In genomic region chr17:35168541-35169207, GRCm38 (mm10) we compare ENCODE assay signal across 9 mouse cellular contexts. TPM values are rescaled to one million over a fixed set of nuclear protein-coding genes. Genes with fewer than 3 reads are reported as not detected.
DNase-seq lines count a peak whose midpoint lies in the region; ATAC-seq lines count a peak whose summit lies in the region.
"Had no signal": no experiment of that assay in that cellular context is flagged by ENCODE, and none has a peak within 500 bp of the region (broad histone marks: within the 10 kb centered on the region; RNA-seq: fewer than 3 reads in every experiment).

No protein-coding gene starts in this region.

- H3K9ac ChIP-seq in hindbrain, embryonic 16.5 days (ENCODE audit: low read depth, low read length): no peak overlapping the region

- 0 out of 2 replicates have a peak overlapping the region, but pooled peaks have one; percentile 18 for H3K27ac ChIP-seq in hindbrain, embryonic 10.5 days
- H3K27ac ChIP-seq in hindbrain, embryonic 16.5 days (ENCODE audit: low read depth, low read length): no peak overlapping the region

- peaks cover 9% of the 10 kb centered on the region for H3K4me1 ChIP-seq in hindbrain, embryonic 10.5 days (replicated peaks)
- H3K4me1 ChIP-seq in hindbrain, embryonic 16.5 days (ENCODE audit: control insufficient read depth, insufficient read depth, low read depth, low read length): peaks cover 8% of the 10 kb centered on the region

- no peak overlapping the region for H3K4me2 ChIP-seq in hindbrain, embryonic 16.5 days (ENCODE audit: low read length)

- H3K4me3 ChIP-seq in hindbrain, embryonic 10.5 days: no peak overlapping the region
- no peak overlapping the region for H3K4me3 ChIP-seq in hindbrain, embryonic 16.5 days (ENCODE audit: low read length)

- 32% methylated on average over 4 of the region's 4 CpGs for WGBS in hindbrain, embryonic 10.5 days
- WGBS in hindbrain, embryonic 16.5 days: 15% methylated on average over 4 of the region's 4 CpGs

- no peak for ATAC-seq in hindbrain, embryonic 16.5 days
- no peak for ATAC-seq in erythroblast, adult 5-6 weeks (replicated peaks; ENCODE audit: low FRiP score, poor library complexity, severe bottlenecking)

- no peaks in the 10 kb centered on the region for H3K36me3 ChIP-seq in hindbrain, embryonic 10.5 days
- no peaks in the 10 kb centered on the region for H3K36me3 ChIP-seq in hindbrain, embryonic 16.5 days (ENCODE audit: control insufficient read depth, insufficient read depth, low read length)

- no peak for DNase-seq in hindbrain, embryonic 10.5 days (ENCODE audit: low spot score)
- DNase-seq in CD4-positive helper T cell, adult 2 months (ENCODE audit: low read depth, low spot score): peak; percentile 87
- DNase-seq in c-Kit-negative CD71-positive TER-119-positive erythroid progenitor cells, embryonic 14.5 days (ENCODE audit: low read depth, low spot score): peak; percentile 48
- DNase-seq in lung, postnatal 36 days: peak; percentile 72
- no peak for DNase-seq in adrenal gland, postnatal 4 days (ENCODE audit: low spot score in 2 of 2)
- no peak for DNase-seq in layer of hippocampus, adult 9-11 months
- DNase-seq: adrenal gland, postnatal 36 days had no signal

- H3K27me3 ChIP-seq in hindbrain, embryonic 10.5 days (ENCODE audit: insufficient read depth, poor library complexity, severe bottlenecking): no peaks in the 10 kb centered on the region; the same call in 1 of the 2 replicates
- H3K27me3 ChIP-seq in hindbrain, embryonic 16.5 days (replicated peaks; ENCODE audit: control insufficient read depth, insufficient read depth, low read length): no peaks in the 10 kb centered on the region

- H3K9me3 ChIP-seq in hindbrain, embryonic 10.5 days: no peaks in the 10 kb centered on the region
- H3K9me3 ChIP-seq in hindbrain, embryonic 16.5 days (ENCODE audit: control insufficient read depth, low read length): no peaks in the 10 kb centered on the region

RNA-seq across cellular contexts. Expression of gene Prrc2a, which starts 4.0 kb away (rescaled TPM):
- 193 and 221 TPM in 2 replicates for polyA plus RNA-seq in hindbrain, embryonic 10.5 days (2016; fragmentation: Nextera tagmentation; extraction: Ambion mirVana)
- 138 and 153 TPM in 2 replicates for polyA plus RNA-seq in hindbrain, embryonic 16.5 days (2015; fragmentation: Nextera tagmentation; extraction: Ambion mirVana)
- total RNA-seq in adrenal gland, postnatal 4 days (2021): 100 to 1,000 TPM; 264 to 295 TPM
- 70.2 and 111 TPM in 2 replicates for total RNA-seq in erythroblast, adult 5-6 weeks (2015; ENCODE audit: low replicate concordance)
- 15.1 and 22.6 TPM in 2 replicates for total RNA-seq in erythroblast, adult 5-6 weeks (2017; ENCODE audit: low replicate concordance)

RNA-seq across cellular contexts. Expression of gene Aif1, which starts 7.2 kb away (rescaled TPM):
- 4.2 and 6.5 TPM in 2 replicates for polyA plus RNA-seq in hindbrain, embryonic 10.5 days (2016; fragmentation: Nextera tagmentation; extraction: Ambion mirVana)
- polyA plus RNA-seq in hindbrain, embryonic 16.5 days (2015; fragmentation: Nextera tagmentation; extraction: Ambion mirVana): 5.6 and 10.1 TPM in 2 replicates
- total RNA-seq in adrenal gland, postnatal 4 days (2021): 10 to 100 TPM in 1 of 2 experiments, 1 to 10 TPM in 1; 9.8 to 10.6 TPM
- total RNA-seq in erythroblast, adult 5-6 weeks (2015; ENCODE audit: low replicate concordance): 14.4 and 19.8 TPM in 2 replicates
- 8.7 and 15.8 TPM in 2 replicates for total RNA-seq in erythroblast, adult 5-6 weeks (2017; ENCODE audit: low replicate concordance)

RNA-seq across cellular contexts. Expression of gene Lst1, which starts 19.6 kb away (rescaled TPM):
- polyA plus RNA-seq in hindbrain, embryonic 10.5 days (2016; fragmentation: Nextera tagmentation; extraction: Ambion mirVana): 4.8 and 11.9 TPM in 2 replicates
- polyA plus RNA-seq in hindbrain, embryonic 16.5 days (2015; fragmentation: Nextera tagmentation; extraction: Ambion mirVana): 4.8 and 7.3 TPM in 2 replicates
- total RNA-seq in adrenal gland, postnatal 4 days (2021): 10 to 100 TPM; 11.0 to 13.5 TPM
- total RNA-seq in erythroblast, adult 5-6 weeks (2015; ENCODE audit: low replicate concordance): 55.5 and 77.7 TPM in 2 replicates
- 32.2 and 57.3 TPM in 2 replicates for total RNA-seq in erythroblast, adult 5-6 weeks (2017; ENCODE audit: low replicate concordance)

RNA-seq across cellular contexts. Expression of gene Ltb, which starts 25.6 kb away (rescaled TPM):
- 0.17 and 0.19 TPM in 2 replicates for polyA plus RNA-seq in hindbrain, embryonic 10.5 days (2016; fragmentation: Nextera tagmentation; extraction: Ambion mirVana)
- 1.1 and 1.2 TPM in 2 replicates for polyA plus RNA-seq in hindbrain, embryonic 16.5 days (2015; fragmentation: Nextera tagmentation; extraction: Ambion mirVana)
- 1 to 10 TPM; 6.6 to 9.3 TPM for total RNA-seq in adrenal gland, postnatal 4 days (2021)
- 4.6 TPM in 1 of 2 replicates, not detected in the other for total RNA-seq in erythroblast, adult 5-6 weeks (2015; ENCODE audit: low replicate concordance)
- 1.7 and 3.8 TPM in 2 replicates for total RNA-seq in erythroblast, adult 5-6 weeks (2017; ENCODE audit: low replicate concordance)

RNA-seq across cellular contexts. Expression of gene Tnf, which starts 33.1 kb away (rescaled TPM):
- not detected in 2 replicates for polyA plus RNA-seq in hindbrain, embryonic 10.5 days (2016; fragmentation: Nextera tagmentation; extraction: Ambion mirVana)
- polyA plus RNA-seq in hindbrain, embryonic 16.5 days (2015; fragmentation: Nextera tagmentation; extraction: Ambion mirVana): not detected in 2 replicates
- total RNA-seq in adrenal gland, postnatal 4 days (2021): under 1 TPM; 0.42 to 0.76 TPM
- total RNA-seq in erythroblast, adult 5-6 weeks (2015; ENCODE audit: low replicate concordance): 10.7 and 19.2 TPM in 2 replicates
- total RNA-seq in erythroblast, adult 5-6 weeks (2017; ENCODE audit: low replicate concordance): 2.8 and 8.3 TPM in 2 replicates

Comparison
In these comparisons a context has a peak if more than half of its experiments do, and no peak if none do; other contexts are left out.
1. DNase-seq: peak in CD4-positive helper T cell, adult 2 months (single experiment), c-Kit-negative CD71-positive TER-119-positive erythroid progenitor cells, embryonic 14.5 days (single experiment) and lung, postnatal 36 days (single experiment); none in hindbrain, embryonic 10.5 days (single experiment), adrenal gland, postnatal 4 days (0 of 2) and layer of hippocampus, adult 9-11 months (single experiment).